Mouse (Mus musculus) retina, postnatal 1 day (tissue): ENCODE measurements around the gene Ddx19b.
"Not testable (repeated sequence)": the region's sequence is repeated elsewhere in the genome, so short reads cannot be mapped to it uniquely, and the experiment has no call there.

Experiments used
- DNase-seq: peaks from one replicate; pipeline ENCODE4 v3.0.0-alpha.2; 2012

Ddx19b gene

DNA sequence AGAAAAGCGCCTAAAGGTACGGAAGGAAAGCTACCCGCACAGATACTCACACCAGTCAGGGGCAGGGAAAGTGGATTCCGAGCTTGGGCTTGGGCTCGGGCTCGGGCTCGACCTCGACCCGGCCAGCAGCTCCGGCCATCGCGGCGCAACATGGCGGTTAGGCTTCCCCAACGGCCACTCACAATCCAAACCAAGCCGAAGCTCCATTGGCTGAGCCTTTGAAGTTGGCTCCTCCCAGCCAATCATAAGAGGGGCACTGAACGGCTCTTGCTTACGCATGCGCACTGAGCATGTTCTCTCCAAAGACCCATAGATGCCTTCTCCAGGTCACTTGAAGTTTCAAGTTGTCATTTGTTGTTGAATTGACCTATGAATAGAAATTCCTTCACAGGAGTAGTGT lies at the start of gene Ddx19b:
TSS of gene Ddx19b (minus strand) at position 180 of the 400 bp plus-strand sequence.
- DNase-seq = no peak

DNA sequence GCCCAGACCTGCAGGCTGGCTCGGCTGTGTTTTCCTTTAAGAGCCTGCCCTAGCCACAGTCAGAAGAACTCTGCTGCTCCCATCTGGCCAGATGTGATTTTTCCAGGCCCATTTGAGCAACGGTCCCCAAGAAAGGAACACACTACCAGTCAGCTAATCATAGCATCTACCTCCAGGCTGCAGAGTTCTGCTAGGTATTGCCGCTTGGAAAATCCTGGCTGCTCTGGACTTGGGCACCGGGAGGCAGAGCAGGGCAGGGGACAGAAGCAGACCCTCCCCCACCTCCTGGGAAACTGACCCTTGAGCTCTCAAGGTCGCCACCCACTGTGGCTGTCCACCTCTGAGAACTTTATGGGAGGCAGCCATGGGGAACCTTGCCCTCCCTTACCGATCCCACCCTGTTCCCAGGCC lies 48.3 kb upstream of the Ddx19b start:
- DNase-seq = peak; percentile 43

DNA sequence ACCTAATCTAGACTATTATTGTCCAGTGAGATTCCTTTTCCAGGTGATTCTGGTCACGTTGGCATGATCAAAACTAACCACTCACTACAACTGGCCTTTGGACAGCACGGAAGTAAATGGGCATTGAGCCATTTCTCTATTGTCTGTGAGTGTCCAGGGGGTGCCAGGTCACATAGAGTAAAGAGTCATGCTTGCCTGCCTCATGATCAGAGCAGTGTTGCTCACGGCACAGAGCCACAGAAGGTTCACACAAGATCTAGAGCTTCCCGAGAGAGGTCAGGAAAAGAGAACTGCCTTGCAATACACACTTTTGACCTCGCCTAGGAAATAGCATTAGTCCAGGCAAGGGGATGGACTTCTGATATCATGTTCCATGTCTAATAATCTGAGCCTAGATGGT lies 47.9 kb upstream of the Ddx19b start:
- DNase-seq = no peak

DNA sequence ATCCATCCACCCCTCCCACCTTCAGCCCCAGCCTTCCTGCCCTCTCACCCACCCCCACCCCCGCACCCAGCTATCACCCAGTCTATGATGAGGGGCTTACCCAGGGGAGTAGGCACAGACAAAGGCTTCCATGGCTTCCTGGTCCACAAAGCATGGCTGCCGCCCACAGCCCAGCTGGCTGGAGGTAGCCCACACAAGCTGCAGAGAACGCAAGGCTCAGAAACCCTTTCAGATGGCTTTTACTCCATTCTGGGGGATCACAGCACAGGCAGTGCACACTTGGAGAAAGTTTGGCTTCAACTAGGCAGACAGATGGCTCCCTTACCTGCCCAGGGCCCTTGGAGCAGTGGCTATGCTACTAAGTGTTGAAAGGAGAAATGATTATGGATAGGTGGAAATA lies 44.4 kb upstream of the Ddx19b start:
- no peak for DNase-seq

DNA sequence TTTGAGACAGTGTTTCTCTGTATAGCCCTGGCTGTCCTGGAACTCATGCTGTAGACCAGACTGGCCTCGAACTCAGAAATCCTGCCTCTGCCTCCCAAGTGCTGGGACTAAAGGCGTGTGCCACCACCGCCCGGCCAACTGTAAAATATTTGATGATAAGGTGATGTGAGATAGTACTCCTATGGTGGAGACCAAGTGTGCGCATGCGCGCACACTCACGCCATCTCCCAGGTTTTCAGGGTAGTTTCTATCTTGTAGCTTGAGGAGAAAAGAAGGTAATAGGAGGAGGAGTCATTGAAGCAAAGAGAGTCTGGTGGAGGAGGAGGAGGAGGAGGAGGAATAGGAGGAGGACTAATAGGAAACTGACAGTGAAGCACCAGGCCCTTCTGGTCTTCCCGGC lies 37.1 kb upstream of the Ddx19b start:
- not testable (repeated sequence) for DNase-seq

DNA sequence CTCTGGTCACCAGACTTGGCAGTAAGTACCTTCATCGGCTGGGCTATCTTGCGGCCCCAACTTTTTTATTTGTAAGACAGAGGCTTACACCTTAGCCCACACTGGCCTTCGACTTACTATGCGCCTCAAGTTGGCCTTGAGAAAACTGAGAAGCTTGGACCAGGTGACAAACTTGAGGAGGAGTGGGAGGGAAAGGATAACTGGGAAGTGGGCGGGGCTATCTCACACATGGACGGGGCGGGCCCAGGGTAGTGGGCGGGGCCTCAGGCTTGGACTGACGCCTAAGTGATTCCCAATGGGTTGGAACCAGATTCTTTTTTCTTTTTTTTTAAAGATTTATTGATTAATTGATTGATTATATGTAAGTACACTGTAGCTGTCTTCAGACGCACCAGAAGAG lies 35.9 kb upstream of the Ddx19b start:
- DNase-seq = no peak

DNA sequence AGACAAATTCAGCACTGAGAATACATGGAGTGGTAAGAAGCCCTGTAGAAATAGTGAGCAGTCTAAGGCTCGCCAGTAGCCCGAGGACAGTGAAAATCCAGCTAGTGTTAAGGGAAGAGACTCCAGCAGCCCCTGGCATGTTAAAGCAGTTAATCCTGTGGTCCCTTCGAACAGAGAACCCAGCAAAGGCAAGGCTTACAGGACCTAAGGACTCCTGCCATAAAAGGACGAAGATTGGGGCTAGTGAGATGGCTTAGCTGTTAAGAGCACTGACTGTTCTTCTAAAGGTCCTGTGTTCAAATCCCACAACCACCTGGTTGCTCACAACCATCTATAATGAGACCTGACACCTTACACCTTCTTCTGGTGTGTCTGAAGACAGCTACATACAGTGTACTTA lies 34.8 kb upstream of the Ddx19b start:
- no peak for DNase-seq

DNA sequence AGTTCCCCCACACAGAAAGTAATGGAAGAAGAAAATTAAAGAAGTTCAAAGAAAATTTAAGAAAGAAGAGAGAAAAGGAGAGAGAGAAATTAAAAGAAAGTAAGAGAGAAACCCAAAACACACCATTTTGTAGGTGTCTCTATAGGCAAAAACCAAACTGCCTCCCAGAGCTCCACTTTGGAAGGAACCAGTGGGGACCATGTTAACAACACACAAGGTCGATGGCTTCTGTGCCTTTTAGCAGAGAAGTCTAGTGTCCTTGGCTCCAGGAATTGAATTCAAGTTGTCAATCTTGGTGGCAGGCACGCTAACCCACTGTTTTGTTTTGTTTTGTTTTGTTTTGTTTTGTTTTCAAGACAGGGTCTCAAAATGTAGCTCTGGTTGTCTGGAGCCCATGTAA lies 31.3 kb upstream of the Ddx19b start:
- no peak for DNase-seq

DNA sequence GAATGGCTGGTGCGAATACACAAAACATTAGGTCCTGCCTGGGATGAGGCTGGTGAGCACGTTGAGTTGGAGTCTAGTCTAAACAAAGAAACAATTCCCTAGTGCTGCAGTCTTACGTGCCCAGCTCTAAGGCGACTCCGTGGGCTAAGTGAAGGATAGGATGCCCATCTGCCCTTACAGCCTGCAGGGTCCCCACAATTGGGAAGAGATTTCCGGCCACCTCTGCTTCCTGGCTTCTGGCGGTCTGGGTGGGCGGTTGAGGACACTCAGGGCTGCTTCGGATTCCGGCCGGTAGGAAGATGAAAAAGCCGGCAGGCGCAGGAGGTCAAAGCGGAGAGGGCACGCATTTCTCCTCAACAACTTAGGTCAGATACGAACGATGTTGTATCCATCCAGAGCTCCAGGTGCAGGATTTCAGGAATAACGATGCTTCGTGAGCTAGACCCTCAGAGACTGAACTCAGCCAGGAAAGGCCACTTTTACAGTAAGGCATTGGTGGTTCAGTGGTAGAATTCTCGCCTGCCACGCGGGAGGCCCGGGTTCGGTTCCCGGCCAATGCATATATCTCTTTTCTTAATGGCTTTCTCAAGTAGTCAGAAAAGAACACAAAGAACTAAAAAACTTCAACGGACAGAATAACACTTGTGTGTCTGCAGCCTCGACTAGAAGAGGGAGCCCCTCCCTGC lies 30.7 kb upstream of the Ddx19b start:
- peak; percentile 94 for DNase-seq

DNA sequence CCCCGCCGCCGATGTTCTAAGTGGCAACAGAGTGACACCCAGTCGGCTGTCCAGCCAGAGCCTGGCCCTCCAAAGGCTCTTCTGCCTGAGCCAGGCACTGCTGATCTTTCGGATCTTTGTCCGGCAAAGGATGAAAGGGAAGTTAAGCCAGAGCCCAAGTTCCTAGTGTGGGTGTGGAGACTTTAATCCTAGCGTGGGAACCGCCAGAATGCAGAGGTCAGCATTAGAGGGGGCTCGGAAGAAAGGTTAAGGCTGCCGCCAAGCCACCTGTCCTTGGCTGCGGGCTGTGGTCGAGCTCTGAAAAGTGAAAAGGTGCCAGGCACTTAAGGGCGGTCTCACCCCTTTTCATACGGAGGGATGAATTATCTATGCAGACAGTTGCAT lies 30.1 kb upstream of the Ddx19b start:
- DNase-seq = peak; percentile 63

DNA sequence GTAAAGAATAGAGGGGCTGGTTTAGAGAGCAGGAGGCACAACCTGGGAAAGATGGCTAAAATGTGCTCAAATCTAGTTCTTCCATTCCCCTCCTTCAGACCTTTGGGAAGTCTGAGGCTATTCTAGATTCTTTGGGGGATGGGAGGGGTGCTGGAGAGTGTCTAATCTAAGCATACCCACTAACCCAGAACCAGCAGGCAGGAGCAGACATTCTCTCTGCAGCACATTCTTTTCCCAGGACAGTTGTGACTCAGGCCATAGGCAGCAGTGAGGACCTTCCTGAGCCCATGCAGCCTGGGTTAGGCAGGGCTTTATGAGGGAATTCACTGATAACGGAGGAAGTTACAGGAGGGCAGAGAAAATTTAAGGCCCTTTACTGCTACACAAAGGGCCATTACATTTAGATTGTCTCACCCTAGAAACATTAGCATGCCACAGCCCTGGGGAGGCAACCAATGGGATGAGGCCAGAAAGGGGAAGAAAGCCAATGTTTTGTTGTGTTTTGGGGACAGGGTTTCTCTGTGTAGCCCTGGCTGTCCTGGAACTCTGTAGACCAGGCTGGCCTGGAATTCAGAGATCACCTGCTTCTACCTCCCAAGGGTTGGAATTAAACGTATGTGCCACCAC lies 27.5 kb upstream of the Ddx19b start:
- DNase-seq = no peak

DNA sequence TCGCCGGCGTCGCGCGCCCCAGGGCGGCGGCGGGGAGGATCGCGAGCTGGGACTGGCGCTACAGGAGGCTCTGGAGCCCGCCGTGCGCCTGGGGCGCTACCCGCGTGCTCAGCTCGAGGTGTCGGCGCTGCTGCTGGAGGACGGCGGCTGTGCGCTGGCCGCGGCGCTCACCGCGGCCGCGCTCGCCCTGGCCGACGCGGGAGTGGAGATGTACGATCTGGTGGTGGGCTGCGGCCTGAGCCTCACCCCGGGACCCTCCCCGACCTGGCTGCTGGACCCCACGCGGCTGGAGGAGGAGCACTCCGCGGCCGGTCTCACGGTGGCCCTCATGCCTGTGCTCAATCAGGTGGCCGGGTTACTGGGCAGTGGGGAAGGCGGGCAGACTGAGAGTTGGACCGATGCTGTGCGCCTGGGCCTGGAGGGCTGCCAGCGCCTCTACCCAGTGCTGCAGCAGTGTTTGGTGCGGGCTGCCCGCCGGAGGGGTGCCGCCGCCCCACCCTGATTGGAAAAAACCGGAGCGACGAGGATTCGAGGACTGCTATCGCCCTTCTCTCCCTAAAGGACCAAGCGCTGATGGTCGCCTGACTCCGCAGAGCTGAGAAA lies 25.2 kb upstream of the Ddx19b start:
- no peak for DNase-seq

DNA sequence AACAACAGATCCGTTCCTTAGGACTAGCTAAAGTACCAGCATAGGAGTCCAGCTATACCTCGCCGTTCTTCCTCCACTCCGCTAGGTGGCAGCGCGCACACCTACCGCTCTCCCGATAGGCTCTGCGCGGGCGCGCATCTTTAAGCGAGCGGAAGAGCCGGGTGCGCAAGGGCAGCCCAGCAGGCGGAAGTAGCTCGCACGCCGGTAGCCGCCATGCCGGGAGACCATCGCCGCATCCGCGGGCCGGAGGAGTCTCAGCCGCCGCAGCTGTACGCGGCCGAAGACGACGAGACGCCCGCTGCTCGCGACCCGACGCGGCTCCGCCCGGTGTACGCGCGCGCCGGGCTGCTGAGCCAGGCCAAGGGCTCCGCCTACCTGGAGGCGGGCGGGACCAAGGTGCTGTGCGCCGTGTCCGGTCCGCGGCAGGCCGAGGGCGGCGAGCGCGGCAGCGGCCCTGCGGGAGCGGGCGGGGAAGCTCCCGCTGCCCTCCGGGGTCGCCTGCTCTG lies 24.7 kb upstream of the Ddx19b start, which contains the start of gene Exosc6:
TSS of gene Exosc6 (plus strand) at position 182 of the 506 bp plus-strand sequence.
- peak; percentile 96 for DNase-seq

DNA sequence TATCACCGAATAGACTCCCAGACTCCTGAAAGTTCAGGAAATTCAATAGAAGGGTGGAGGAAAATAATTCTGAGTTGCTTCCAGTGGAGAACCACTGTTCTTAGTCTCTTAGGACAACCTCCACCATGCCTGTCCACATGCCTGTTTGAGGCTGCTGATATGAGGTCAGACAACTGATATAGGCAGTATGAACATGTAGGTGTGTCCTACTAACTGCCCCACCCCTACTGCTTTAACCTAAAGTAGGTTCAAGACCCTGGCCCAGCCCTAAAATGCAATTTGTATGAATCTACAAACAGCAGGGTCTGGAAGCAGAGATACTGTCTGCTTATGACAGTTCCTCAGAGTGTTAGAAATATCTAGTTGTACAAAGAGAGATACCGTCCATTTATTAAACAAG lies 24.1 kb upstream of the Ddx19b start:
- no peak for DNase-seq

DNA sequence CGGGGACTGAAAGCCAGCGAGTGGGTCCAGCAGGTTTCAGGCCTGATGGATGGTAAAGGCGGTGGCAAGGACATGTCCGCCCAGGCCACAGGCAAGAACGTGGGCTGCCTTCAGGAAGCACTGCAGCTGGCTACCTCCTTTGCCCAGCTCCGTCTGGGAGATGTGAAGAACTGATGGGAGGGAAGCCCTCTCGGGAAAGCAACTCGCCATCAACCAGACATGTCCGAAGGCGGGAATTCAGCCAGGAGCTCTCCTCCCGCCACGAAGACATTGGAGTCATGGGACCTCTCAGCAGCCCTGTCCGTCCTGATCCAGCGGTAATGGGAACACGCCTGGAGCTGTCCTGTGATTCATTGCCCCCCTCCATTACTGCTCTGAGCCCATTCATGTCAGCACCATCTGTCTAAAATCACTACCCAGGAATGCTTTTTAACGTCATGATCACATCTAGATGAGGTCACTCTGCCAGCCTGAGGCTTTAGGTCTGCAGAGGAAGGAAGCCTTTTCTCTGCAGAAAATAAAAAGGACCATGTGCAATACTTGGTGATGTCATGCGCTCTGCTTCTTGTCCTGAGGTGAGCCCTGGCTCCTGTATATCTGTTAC lies 23.6 kb upstream of the Ddx19b start:
- no peak for DNase-seq

DNA sequence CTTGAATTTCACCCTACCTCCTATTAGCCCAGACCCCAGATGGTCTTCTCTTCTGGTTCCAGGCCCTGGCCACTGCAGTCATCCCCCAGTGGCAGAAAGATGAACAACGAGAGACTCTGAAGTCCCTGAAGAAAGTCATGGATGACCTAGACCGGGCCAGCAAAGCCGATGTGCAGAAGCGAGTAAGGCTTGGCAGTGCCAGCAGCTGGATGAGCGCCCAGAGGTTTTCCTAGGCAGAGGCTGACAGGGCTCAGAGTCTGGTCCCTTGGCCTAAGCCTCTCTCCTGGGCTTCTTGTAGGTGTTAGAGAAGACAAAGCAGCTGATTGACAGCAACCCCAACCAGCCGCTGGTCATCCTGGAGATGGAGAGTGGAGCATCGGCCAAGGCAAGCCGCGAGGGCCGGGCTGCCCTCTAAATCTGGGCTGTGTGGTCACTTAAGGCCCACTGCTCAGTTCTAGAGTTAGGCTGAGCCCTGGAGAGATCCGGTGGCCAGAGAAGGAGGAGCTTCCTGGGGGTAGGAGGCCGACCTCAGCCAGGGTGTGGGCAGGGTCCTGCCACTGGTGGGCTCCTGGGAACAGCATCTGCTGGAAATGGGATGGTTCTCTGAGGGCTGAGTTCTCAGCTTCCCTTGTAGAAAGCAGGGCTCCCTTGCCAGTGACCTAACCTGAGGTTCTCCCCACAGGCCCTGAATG lies 22.4 kb upstream of the Ddx19b start:
- DNase-seq = no peak

DNA sequence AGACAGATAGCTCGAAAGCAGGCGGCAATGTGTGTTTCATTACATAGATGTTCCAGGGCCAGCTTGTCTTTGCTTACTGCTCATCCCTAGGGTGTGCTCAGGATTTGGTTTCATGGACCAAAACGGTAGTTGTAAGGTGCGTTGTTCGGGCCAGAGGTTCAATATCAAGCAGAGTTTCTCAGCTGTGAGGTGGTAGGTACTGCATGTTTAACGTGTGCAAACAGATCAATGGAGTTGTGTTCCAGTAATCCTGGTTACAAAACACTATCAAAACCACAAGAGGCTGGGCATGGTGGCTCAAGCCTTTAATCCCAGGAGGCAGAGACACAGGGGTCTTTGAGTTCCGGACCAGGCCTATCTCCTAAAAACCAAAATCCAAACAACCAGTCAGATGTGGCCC lies 17.6 kb upstream of the Ddx19b start:
- DNase-seq = no peak

DNA sequence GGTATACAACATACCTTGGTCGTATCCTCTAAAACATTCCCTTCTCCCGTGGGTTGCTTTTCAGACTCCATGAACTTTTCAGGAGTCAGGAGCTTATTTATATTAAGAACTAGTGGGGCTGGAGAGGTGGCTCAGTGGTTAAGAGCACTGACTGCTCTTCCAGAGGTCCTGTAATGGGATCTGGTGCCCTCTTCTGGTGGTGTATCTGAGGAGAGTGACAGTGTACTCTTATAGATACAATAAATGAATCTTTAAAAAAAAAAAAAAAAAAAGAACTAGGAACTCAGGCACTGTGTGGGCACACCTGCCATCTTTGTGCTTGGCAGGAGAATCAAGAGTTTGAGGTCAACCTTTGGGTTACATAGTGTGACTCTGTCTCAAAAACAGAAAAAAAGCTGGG lies 17.1 kb upstream of the Ddx19b start:
- no peak for DNase-seq

DNA sequence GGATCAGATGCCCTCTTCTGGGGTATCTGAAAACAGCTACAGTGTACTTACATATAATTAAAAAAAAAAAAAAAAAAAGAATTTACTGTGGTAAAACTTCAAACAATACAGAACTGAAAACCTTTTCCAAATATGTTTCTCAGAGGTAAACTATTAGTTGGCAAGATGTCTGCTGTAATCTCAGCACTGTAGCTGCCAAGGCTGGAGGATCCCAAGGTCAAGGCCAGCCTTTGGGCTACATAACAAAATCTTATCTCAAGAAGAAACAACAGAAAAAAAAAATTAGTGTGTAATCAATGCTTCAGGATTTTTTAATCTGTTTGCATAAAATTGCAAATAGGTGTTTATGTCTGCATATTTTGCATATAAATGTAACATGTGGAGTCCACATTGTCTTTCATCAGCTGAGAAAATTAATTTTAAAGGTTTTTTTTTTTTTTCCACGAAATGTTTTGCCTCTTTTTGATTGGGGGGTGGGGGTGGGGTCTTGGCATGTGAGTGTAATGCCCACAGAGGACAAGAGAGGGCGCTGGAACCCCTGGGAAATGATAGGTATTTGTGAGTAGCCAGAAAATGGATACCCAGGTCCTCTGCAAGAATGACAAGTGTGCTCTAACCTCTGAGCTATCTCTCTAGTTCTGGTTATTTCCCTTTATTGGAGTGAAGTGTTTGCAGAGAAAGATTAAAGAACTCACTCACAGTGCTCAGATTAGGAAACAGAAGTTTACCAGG lies 12.6 kb upstream of the Ddx19b start:
- DNase-seq = no peak

DNA sequence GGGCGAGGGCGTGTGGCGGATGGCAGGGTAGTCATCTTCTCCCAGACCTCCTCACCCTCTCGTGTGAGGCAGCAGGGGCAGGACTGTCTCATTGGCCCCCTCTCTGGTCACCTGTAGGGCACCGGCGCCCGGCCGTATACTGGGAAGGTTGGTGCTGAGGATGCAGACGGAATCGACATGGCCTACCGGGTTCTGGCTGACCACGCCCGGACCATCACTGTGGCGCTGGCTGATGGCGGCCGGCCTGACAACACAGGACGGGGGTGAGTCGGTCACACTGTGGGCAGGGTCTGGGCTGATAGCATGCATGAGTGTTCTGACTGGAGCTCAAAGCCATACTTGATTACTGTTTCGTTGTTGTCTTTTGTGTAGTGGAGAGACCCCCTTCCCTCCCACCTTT lies 11.0 kb upstream of the Ddx19b start:
- DNase-seq = no peak

DNA sequence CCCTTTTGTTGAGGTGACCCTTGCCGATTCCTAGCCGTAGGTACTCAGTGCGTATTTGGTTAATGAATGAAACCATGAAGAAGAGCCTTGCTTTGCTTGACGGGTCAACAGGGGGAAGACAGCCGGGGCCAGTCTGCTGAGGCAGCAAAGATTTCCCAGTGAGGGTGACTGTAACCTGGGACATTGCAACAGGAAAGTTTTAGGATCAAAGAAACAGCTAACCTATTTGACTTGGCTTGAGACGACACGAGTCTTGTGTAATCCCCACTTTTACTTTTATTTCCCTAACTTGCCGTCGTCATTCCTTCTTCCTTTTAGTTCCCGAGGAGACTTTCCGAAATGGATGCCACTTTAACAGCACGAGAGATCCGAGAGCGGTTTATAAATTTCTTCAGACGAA lies 5.0 kb upstream of the Ddx19b start:
- DNase-seq = no peak

DNA sequence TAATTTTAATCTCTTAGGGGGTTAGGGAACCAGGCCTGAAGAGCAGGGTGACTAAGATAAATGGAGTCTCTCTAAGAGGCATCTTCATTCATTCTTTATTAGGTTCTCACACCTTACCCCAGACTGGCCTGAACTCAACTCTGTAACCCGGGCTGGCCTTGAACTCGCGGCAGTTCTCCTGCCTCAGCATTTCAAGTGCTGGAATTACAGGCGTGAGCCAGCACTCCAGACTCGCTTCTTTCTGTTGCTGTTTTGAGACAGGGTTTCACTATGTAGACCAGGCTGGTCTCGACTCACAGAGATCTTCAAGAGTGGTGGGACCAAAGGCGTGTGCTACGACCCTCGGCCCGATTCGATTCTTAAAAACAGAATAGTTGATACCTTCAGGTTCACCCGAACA lies 2.7 kb upstream of the Ddx19b start:
- no peak for DNase-seq
